Mouse (Mus musculus): ENCODE measurements around the gene Dok3.

- TF ChIP-seq GATA1 (IDR thresholded peaks at IDR 0.05; ENCODE audit: borderline replicate concordance, low read length): no peak
- TF ChIP-seq FLI1 (IDR thresholded peaks at IDR 0.05; ENCODE audit: low read length): no peak
Observed at GRCm38 (mm10) chr13:55516955-55517354, 12.1 kb downstream of the Dok3 start.

Measured in megakaryocyte, embryonic 14.5 days (primary cell).